Mouse (Mus musculus) liver, embryonic 13.5 days (tissue): ENCODE data around the gene Isx. TPM values are rescaled to one million over a fixed set of nuclear protein-coding genes. Genes with fewer than 3 reads are reported as not detected.

Source experiments
- ATAC-seq: fragments of 200-750 bp; cut with Nextera tagmentation; 2 replicates; pipeline ENCODE4 v1.8.0; 2017; ENCODE audit warnings: low read depth, mild to moderate bottlenecking, moderate number of reproducible peaks, moderate library complexity
- DNase-seq: peaks from one replicate; pipeline ENCODE4 v3.0.0; 2022
- H3K27ac ChIP-seq: fragments of 300-500 bp; sonication (generic); 2 replicates; pipeline ENCODE4 v1.5.1; 2015; ENCODE audit warnings: moderate library complexity, mild to moderate bottlenecking, inconsistent platforms
- H3K27me3 ChIP-seq: fragments of 300-500 bp; sonication (generic); 2 replicates; pipeline ENCODE4 v1.6.1; 2015; ENCODE audit warnings: mild to moderate bottlenecking, inconsistent platforms
- H3K36me3 ChIP-seq: fragments of 300-500 bp; sonication (generic); 2 replicates; pipeline ENCODE4 v1.6.1; 2015; ENCODE audit warnings: mild to moderate bottlenecking, inconsistent platforms
- H3K4me1 ChIP-seq: fragments of 300-500 bp; sonication (generic); replicated peaks from 2 replicates; pipeline ENCODE4 v1.6.1; 2015; ENCODE audit warnings: inconsistent platforms
- H3K4me2 ChIP-seq: fragments of 300-500 bp; sonication (generic); 2 replicates; pipeline ENCODE4 v1.6.1; 2015; ENCODE audit warnings: inconsistent platforms, mild to moderate bottlenecking, moderate library complexity
- H3K4me3 ChIP-seq: fragments of 300-500 bp; sonication (generic); replicated peaks from 2 replicates; pipeline ENCODE4 v1.5.1; 2015; ENCODE audit warnings: mild to moderate bottlenecking, inconsistent platforms
- H3K9ac ChIP-seq: fragments of 300-500 bp; sonication (generic); 2 replicates; pipeline ENCODE4 v1.6.1; 2015; ENCODE audit warnings: mild to moderate bottlenecking, inconsistent platforms
- H3K9me3 ChIP-seq: fragments of 300-500 bp; sonication (generic); replicated peaks from 2 replicates; pipeline ENCODE4 v1.6.1; 2016; ENCODE audit warnings: inconsistent platforms
- WGBS: fragments of 180-500 bp; shearing (Covaris S2); methylation state at CpG from one replicate; pipeline ENCODE4 v1.1.7; 2015; ENCODE audit not compliant: insufficient replicate concordance; 5-methylcytosine and 5-hydroxymethylcytosine counted together
- polyA plus RNA-seq: library from polyadenylated mRNA; unstranded; fragments of >200 nt; fragmentation: Nextera tagmentation; extraction: Ambion mirVana; gene quantifications from 2 replicates; pipeline ENCODE4 v1.2.1, GENCODE M21; 2015

Isx gene
- polyA plus RNA-seq, 1 experiment from 2014 or later: not detected

DNA sequence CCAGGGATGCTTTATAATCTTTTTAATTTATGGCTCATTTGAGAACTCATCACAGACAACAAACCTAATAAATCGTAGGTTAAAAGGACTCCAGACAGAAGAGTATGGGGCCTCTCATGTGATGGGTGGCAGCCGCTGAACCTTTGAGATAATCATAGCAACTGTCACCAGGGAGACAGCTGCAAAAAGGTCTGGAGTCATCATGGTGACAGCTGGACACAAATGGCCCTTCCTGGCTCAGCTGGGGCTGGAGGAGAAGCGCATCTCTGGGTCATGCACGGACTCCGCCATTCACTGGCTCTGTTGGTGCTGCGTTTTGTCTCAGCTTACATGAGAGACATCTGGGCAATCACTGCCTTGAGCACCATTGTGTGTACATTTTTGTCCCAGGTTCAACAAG, 12.5 kb upstream of the Isx start:
- DNase-seq (no peak), ATAC-seq (no peak)
- H3K36me3 ChIP-seq: no peaks in the 10 kb centered on the region
- H3K4me1 ChIP-seq: no peaks in the 10 kb centered on the region
- no peak overlapping the region for H3K9ac ChIP-seq
- no peaks in the 10 kb centered on the region for H3K9me3 ChIP-seq
- 77% methylated on average over 6 of the region's 6 CpGs for WGBS
- H3K27me3 ChIP-seq: no peaks in the 10 kb centered on the region
- H3K27ac ChIP-seq: no peak overlapping the region
- no peak overlapping the region for H3K4me3 ChIP-seq
- H3K4me2 ChIP-seq: no peak overlapping the region

DNA sequence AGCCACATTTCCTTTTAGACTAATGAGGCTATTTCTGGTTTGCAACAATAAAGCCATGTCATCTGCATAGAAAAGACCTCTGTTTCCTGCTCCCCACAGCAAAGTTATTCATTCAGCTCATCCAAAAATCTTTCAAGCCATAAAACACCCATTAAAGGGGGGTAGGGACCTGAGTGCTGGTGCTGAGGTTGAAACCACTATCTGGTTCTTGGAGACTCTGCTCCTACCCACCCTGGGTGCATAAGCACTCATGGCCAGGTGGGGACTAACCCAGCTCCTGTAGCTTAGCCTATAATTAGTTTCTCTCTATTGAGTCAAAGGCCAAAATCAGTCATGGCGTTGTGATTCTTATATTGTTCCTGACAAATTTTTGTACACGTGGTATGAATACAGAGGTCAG, 10.4 kb upstream of the Isx start:
- Histone ChIP-seq H3K27ac (no peak overlapping the region), H3K4me1 (no peaks in the 10 kb centered on the region), H3K9ac (no peak overlapping the region), H3K27me3 (no peaks in the 10 kb centered on the region), H3K4me3 (no peak overlapping the region), H3K4me2 (no peak overlapping the region), H3K9me3 (no peaks in the 10 kb centered on the region), H3K36me3 (no peaks in the 10 kb centered on the region)
- 59% methylated on average over 2 of the region's 2 CpGs for WGBS
- DNase-seq (no peak), ATAC-seq (no peak)

DNA sequence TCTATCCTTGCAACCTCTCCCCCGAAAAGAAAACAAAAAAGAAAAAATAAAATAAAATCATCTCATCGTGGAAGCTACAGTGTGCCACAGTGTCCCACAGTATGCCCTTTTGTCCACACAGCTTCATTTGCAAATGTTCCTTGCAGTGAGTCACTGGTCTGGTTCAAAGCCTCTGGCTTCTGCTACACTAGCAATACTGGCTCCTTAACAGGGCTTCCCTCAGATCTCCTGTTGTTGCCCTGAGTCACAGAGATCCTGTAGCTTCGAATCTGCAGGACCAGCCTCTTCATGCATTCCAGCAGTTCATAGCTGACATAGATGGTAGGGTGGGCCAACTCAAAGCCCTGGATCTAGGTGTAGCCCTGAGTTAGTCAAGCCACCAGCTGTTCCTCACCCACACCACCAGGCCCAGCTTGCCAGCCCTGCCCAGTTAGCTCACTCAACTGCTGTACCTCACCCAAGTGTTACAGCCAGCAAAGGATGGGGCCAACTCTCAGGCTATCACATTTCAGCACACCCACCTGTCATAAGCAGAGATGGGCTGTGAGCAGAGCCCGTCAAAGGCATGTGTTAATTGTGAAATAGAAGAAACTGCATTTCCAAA, 2.5 kb upstream of the Isx start:
- Histone ChIP-seq H3K9me3 (no peaks in the 10 kb centered on the region), H3K9ac (no peak overlapping the region), H3K4me2 (no peak overlapping the region), H3K4me3 (no peak overlapping the region), H3K4me1 (no peaks in the 10 kb centered on the region), H3K27me3 (no peaks in the 10 kb centered on the region), H3K27ac (no peak overlapping the region), H3K36me3 (no peaks in the 10 kb centered on the region)
- DNase-seq (no peak), ATAC-seq (no peak)
- 53% methylated on average over 4 of the region's 4 CpGs for WGBS

DNA sequence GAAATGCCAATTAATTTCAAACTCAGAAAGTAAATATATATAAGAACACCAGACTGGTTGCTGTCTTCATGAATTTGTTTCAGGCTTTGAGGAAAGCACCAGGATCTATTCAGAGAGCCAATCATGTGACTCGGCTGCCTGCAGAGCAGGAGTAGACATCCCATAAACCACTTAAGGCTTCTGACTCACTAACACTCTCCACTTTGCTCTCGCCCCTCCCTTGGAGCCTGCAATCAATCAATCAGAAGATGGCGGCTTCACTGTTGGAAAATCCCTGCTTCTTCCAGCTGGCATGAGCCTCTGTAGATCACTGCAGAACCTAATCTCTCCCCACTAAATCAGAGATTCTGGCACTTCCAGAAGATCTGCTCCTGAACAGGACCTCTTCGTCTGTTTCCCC, 1.3 kb upstream of the Isx start:
- no peak for DNase-seq
- H3K4me3 ChIP-seq: no peak overlapping the region
- WGBS: 19% methylated on average over 4 of the region's 4 CpGs

DNA sequence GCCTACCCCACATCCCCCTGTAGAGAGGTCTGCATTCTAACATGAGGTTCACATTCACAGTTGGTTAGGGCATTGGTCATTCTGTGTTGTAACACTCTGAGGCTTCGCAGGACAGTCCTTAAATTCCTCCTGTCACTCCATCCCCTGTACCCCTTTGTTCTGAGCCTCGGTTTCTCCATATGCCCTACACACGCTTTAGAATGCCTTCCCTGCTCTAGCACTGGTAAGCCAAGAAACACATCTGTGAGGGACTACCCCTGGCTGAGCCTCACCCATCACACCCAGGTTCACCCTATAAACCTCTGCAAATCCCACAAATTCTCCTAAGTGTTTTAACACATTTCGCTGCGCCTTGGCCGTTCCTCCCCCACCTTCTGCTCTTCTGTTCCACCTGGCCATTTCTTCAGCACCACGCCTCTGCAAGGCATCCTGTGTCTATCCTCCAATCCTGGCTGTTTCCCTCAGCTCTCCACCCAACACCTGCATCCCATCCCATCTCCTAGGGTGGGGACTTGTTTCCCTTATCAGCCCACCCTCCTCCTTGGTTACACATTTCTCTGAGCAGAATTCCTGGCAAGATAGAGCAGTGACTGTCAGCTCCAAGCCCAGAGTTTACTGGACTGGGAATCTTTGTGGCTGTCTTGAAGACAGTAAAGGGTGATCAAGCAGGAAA, 686 bp upstream of the Isx start:
- H3K27me3 ChIP-seq: no peaks in the 10 kb centered on the region
- H3K4me1 ChIP-seq: no peaks in the 10 kb centered on the region
- H3K9me3 ChIP-seq: no peaks in the 10 kb centered on the region
- no peaks in the 10 kb centered on the region for H3K36me3 ChIP-seq
- no peak for ATAC-seq
- whole genome bisulfite sequencing: 65% methylated on average over 7 of the region's 7 CpGs
- H3K4me2 ChIP-seq: no peak overlapping the region
- no peak for DNase-seq
- H3K4me3 ChIP-seq: no peak overlapping the region
- no peak overlapping the region for H3K27ac ChIP-seq
- H3K9ac ChIP-seq: no peak overlapping the region

More for the DNA sequence above, 1.3 kb upstream of the Isx start:
- no peak for ATAC-seq
- H3K27me3 ChIP-seq: no peaks in the 10 kb centered on the region
- H3K4me1 ChIP-seq: no peaks in the 10 kb centered on the region
- no peaks in the 10 kb centered on the region for H3K36me3 ChIP-seq
- no peaks in the 10 kb centered on the region for H3K9me3 ChIP-seq
- no peak overlapping the region for H3K4me2 ChIP-seq
- H3K9ac ChIP-seq: no peak overlapping the region
- H3K27ac ChIP-seq: no peak overlapping the region

DNA sequence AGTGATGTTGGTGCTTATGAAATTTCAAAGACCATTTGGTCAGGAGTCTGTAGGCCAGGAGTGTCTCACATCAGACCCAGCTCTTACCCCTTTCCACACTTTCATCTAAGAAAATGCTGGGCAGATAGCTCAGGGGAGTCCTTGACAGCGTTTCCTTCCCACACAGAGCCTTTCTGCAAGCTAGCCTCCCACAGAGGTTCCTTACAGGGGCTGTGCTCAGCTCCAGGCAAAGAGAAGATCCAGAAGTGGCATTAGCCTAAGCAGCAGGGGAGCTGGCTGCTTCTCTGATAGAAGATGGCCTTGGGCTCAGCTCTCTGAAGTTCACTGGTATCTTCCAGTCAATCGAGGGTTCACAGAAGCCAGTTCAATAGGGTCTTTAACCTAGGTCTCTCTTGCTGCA, 1.6 kb downstream of the Isx start:
- H3K36me3 ChIP-seq: no peaks in the 10 kb centered on the region
- no peaks in the 10 kb centered on the region for H3K27me3 ChIP-seq
- no peak overlapping the region for H3K4me2 ChIP-seq
- H3K4me3 ChIP-seq: no peak overlapping the region
- no peak overlapping the region for H3K27ac ChIP-seq
- no peaks in the 10 kb centered on the region for H3K4me1 ChIP-seq
- DNase-seq (no peak), ATAC-seq (no peak)
- no peak overlapping the region for H3K9ac ChIP-seq
- no peaks in the 10 kb centered on the region for H3K9me3 ChIP-seq
- WGBS: 41% methylated on average over 2 of the region's 2 CpGs

DNA sequence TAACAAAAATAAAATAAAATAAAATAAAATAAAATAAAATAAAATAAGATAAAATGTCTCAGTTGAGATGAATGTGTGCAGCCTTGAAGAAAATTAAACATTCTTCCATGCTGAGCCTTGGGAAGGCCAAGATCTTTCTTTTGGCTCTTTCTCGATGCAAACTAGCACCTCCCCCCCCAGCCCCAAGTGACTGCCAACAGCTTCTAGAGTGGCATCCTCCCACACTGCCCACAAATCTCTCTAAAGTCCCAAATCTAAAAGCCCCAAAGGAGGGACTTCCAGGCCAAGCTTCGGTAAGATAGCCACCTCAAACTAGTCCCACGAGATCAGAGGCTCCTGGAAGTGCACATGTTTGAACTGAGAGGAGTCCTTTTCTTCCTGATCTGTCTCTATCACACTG, 5.7 kb downstream of the Isx start:
- Histone ChIP-seq H3K27me3 (no peaks in the 10 kb centered on the region), H3K36me3 (no peaks in the 10 kb centered on the region), H3K9me3 (no peaks in the 10 kb centered on the region), H3K4me1 (no peaks in the 10 kb centered on the region), H3K4me3 (no peak overlapping the region), H3K4me2 (no peak overlapping the region), H3K27ac (no peak overlapping the region), H3K9ac (no peak overlapping the region)
- ATAC-seq (no peak), DNase-seq (no peak)
- 62% methylated on average over 3 of the region's 3 CpGs for WGBS

DNA sequence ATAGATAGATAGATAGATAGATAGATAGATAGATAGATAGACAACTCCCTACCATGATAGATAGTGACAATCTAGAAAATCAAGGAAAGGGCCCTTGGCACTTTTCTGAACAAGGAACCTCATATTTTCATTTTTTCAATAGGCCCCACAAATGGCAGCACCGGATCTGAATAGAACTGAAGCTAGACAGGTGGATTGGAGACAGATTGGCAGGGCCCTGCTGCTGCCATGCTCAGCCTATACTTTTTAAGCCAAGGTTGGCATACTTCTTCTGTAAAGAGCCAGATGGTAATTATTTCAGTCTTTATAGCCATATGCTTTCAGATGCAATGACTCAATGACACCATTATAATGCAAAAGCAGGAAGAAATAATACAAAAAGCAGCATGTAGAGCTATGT, 15.8 kb downstream of the Isx start:
- Histone ChIP-seq H3K9ac (no peak overlapping the region), H3K36me3 (no peaks in the 10 kb centered on the region), H3K4me1 (no peaks in the 10 kb centered on the region), H3K9me3 (no peaks in the 10 kb centered on the region), H3K27me3 (no peaks in the 10 kb centered on the region), H3K27ac (no peak overlapping the region), H3K4me2 (no peak overlapping the region), H3K4me3 (no peak overlapping the region)
- no peak for ATAC-seq
- WGBS: 66% methylated on average over 1 of the region's 1 CpGs
- DNase-seq: no peak

DNA sequence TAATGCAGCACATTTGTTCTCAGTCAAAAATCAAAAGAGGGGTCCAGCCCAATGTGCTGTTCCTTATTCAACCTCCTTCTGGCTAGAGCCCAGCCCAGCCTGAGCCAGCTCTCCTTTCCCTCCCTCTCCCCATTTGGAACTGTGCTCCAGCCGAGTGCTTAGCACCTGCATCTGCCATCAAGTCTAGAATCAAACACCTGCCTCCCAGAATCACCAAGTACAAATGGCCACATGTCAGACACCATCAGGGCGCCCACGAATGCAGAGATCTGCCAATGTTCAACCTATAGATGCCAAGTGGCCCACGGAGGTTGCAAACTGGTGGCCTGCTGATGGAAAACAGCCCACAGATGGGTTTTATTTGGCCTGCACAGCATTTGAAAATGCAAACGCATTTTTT, 18.1 kb downstream of the Isx start:
- ATAC-seq (no peak), DNase-seq (no peak)
- H3K4me1 ChIP-seq: no peaks in the 10 kb centered on the region
- no peak overlapping the region for H3K9ac ChIP-seq
- 56% methylated on average over 5 of the region's 5 CpGs for WGBS
- H3K27ac ChIP-seq: no peak overlapping the region
- H3K4me2 ChIP-seq: no peak overlapping the region
- no peak overlapping the region for H3K4me3 ChIP-seq
- no peaks in the 10 kb centered on the region for H3K9me3 ChIP-seq
- no peaks in the 10 kb centered on the region for H3K36me3 ChIP-seq
- no peaks in the 10 kb centered on the region for H3K27me3 ChIP-seq

DNA sequence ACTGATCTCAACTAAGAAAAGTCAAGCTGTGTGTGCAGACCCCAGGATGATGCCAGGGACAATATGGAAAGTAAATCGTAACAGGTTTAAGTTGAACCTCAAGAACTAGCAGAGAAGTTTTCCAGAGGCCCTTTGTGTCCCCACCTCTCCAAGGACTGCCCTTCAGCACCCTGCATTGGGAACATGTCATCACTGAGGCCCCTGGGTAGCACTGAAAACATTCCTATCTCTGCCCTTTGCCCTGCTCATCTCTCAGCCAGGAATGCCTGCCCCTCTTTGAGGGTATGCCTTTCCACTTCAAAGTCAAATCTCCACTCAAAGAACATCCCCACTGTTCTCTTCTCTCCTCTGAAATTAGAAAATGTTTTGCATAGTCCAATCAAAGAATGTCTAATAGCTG, 23.3 kb downstream of the Isx start:
- no peaks in the 10 kb centered on the region for H3K4me1 ChIP-seq
- no peak for ATAC-seq
- no peak overlapping the region for H3K27ac ChIP-seq
- DNase-seq: no peak
- no peaks in the 10 kb centered on the region for H3K36me3 ChIP-seq
- no peaks in the 10 kb centered on the region for H3K9me3 ChIP-seq
- H3K4me3 ChIP-seq: no peak overlapping the region
- no peak overlapping the region for H3K9ac ChIP-seq
- 57% methylated on average over 1 of the region's 1 CpGs for WGBS
- H3K4me2 ChIP-seq: no peak overlapping the region
- no peaks in the 10 kb centered on the region for H3K27me3 ChIP-seq

DNA sequence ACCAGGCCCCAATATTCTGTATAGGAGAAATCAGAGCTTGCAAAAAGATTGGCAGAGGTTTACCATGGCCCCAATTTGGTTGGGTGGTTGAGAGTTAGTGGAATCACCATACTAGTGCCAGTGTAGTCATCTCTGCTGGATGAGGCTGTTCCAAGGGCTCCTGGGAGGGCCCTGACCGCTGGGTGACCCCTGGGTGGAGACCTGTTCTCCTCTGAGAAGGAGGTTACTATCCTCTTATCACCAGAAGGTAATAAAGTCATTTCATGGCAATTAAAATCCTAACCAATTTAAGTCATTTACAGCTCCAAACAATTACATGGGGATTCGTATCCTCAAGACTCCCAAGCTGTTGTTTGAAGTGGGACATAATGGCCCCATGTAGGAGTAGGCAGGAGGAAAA, 24.3 kb downstream of the Isx start:
- Histone ChIP-seq H3K4me2 (no peak overlapping the region), H3K9ac (no peak overlapping the region), H3K27me3 (no peaks in the 10 kb centered on the region), H3K4me3 (no peak overlapping the region), H3K27ac (no peak overlapping the region), H3K9me3 (no peaks in the 10 kb centered on the region), H3K36me3 (no peaks in the 10 kb centered on the region), H3K4me1 (no peaks in the 10 kb centered on the region)
- DNase-seq: no peak
- no peak for ATAC-seq
- WGBS: 15% methylated on average over 2 of the region's 2 CpGs

DNA sequence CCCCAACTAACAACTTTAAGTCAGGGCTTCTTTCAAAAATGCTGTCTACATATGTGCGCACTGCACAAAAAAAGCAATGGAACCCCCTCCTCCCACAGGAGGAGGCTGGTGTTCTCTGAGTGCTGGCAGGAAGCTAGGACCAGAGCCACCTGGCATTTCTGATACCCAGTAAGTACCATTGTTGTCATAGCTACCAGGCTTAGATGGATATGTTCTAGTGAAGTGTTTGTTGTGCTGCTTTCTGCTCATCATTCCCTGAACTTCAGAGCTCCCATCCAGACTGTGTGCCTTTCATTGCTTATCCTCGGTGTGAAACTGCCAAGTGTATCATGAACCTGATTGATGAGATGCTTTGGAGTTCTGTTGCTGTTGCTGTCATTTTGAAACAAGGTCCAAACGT, 26.8 kb downstream of the Isx start:
- WGBS: 49% methylated on average over 3 of the region's 3 CpGs
- no peaks in the 10 kb centered on the region for H3K9me3 ChIP-seq
- no peak for ATAC-seq

More for the DNA sequence above, 26.8 kb downstream of the Isx start:
- Histone ChIP-seq H3K4me3 (no peak overlapping the region), H3K27me3 (no peaks in the 10 kb centered on the region), H3K36me3 (no peaks in the 10 kb centered on the region), H3K9ac (no peak overlapping the region), H3K4me1 (no peaks in the 10 kb centered on the region), H3K4me2 (no peak overlapping the region), H3K27ac (no peak overlapping the region)
- DNase-seq: no peak
